Mouse (Mus musculus) ovary, adult 18-20 months (tissue): ENCODE measurements at regions not wholly inside any gene's neighbourhood (a gene's known extent, or its start where the extent isn't known, plus 50 kb on each side); places are given as distances from the start of the nearest gene placed in this dataset.

Experiments used
- DNase-seq: peaks from one replicate; pipeline ENCODE4 v3.0.0; 2022; ENCODE audit warnings: low spot score, mixed read lengths

DNA sequence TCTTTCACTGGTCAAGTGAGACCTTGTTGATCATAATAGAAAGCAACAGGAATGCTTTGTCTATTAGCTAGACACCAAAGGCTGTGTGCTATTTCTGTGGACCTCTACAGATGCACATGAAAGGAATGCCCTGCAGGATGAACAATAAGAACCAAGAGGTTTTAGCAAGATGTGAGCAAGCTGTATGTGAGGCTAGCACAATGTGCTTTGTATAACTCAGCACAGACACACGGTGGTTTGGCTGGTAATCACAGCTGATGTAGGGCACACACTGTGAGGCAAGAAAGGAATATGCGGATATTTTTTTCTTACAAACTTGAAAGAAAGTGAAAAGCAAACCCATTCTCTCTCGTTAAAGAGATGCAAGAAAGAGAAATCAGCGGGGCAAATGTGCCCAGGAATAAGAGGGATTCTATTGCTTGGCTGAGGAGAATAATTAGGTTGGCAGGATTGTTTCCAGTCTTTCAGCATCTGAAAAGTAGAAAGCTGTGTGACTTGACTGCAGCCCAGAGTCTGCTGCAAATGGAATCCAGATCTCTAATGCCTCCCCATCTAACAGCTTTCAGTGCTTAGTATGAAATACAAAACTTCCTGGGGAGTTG lies 2476.1 kb upstream of the Gm6569 start:
- DNase-seq = no peak

DNA sequence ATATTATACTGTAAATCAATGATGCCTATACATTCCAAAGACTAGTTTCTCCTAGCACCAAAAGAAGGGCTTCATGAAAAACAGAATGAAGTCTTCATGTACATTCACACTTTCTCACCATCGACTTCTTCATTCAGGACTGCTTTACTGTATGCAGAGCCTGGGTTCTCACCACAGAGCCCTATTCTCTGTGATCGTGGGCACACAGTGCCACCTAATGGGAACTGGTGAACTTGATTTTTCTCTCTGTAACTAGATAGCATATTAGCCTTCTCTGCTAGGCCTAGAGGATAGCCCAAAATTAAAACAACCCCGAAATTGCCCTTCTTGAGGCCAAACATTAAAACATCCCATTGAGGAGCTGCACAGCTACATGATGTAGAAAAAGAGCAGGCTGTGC lies 2458.6 kb upstream of the Gm6569 start:
- DNase-seq = no peak
